Mouse (Mus musculus) embryonic facial prominence, embryonic 10.5 days (tissue): ENCODE measurements around the gene Rtl8a. TPM values are rescaled to one million over a fixed set of nuclear protein-coding genes. Genes with fewer than 3 reads are reported as not detected.
"Not testable (repeated sequence)": the region's sequence is repeated elsewhere in the genome, so short reads cannot be mapped to it uniquely, and the experiment has no call there.

Source experiments
- DNase-seq: peaks from one replicate; pipeline ENCODE4 v3.0.0-alpha.2; 2017; ENCODE audit warnings: low spot score
- H3K27ac ChIP-seq: fragments of 300-500 bp; sonication (generic); replicated peaks from 2 replicates; pipeline ENCODE4 v1.5.1; 2016; ENCODE audit warnings: mild to moderate bottlenecking
- H3K27me3 ChIP-seq: fragments of 300-500 bp; sonication (generic); replicated peaks from 2 replicates; pipeline ENCODE4 v1.6.1; 2016; ENCODE audit warnings: low read depth, mild to moderate bottlenecking; ENCODE audit not compliant: poor library complexity, severe bottlenecking
- H3K36me3 ChIP-seq: fragments of 300-500 bp; sonication (generic); replicated peaks from 2 replicates; pipeline ENCODE4 v1.6.1; 2016; ENCODE audit warnings: mild to moderate bottlenecking, moderate library complexity
- H3K4me1 ChIP-seq: fragments of 300-500 bp; sonication (generic); 2 replicates; pipeline ENCODE4 v1.6.1; 2016
- H3K4me3 ChIP-seq: fragments of 300-500 bp; sonication (generic); 2 replicates; pipeline ENCODE4 v1.5.1; 2016; ENCODE audit warnings: mild to moderate bottlenecking, moderate library complexity
- H3K9me3 ChIP-seq: fragments of 300-500 bp; sonication (generic); 2 replicates; pipeline ENCODE4 v1.6.1; 2016; ENCODE audit warnings: mild to moderate bottlenecking
- WGBS: fragments of 180-500 bp; shearing (Covaris S2); methylation state at CpG from one replicate; pipeline ENCODE4 v1.1.7; 2016; 5-methylcytosine and 5-hydroxymethylcytosine counted together
- polyA plus RNA-seq: library from polyadenylated mRNA; unstranded; fragments of >200 nt; fragmentation: Nextera tagmentation; extraction: Ambion mirVana; gene quantifications from 2 replicates; pipeline ENCODE4 v1.2.1, GENCODE M21; 2016

The Rtl8a gene
- polyA plus RNA-seq, 1 experiment from 2014 or later = 50.6 TPM

- not testable (repeated sequence) for H3K27ac ChIP-seq, H3K36me3 ChIP-seq, DNase-seq, H3K4me3 ChIP-seq, H3K27me3 ChIP-seq, H3K4me1 ChIP-seq, H3K9me3 ChIP-seq
Observed at GRCm38 (mm10) chrX:53611395-53611794, 32.1 kb downstream of the Rtl8a start.

GRCm38 (mm10) chrX:53610571-53610970 lies 32.9 kb downstream of the Rtl8a start:
- 0 out of 2 replicates have a peak, but pooled peaks cover 5% of the 10 kb centered on the region for H3K4me1 ChIP-seq
- DNase-seq = peak; percentile 41
- H3K27ac ChIP-seq = no peak overlapping the region
- no peaks in the 10 kb centered on the region for H3K27me3 ChIP-seq
- H3K4me3 ChIP-seq = no peak overlapping the region
- no peaks in the 10 kb centered on the region for H3K9me3 ChIP-seq
- no peaks in the 10 kb centered on the region for H3K36me3 ChIP-seq
- 6% methylated on average over 3 of the region's 3 CpGs for WGBS

- not testable (repeated sequence) for DNase-seq, H3K27me3 ChIP-seq, H3K4me1 ChIP-seq, H3K36me3 ChIP-seq, H3K9me3 ChIP-seq
- Histone ChIP-seq H3K4me3 (peak within 1 kb of the TSS; percentile 54), H3K27ac (peak within 1 kb of the TSS; percentile 71)
- WGBS = 77% methylated on average over 3 of the region's 4 CpGs
Observed at GRCm38 (mm10) chrX:53608879-53609278, 34.6 kb downstream of the Rtl8a start, which contains the start of gene Gm14597. Gm14597 (minus strand) TSS chrX:53608979.

- Histone ChIP-seq H3K27me3 (no peaks in the 10 kb centered on the region), H3K36me3 (no peaks in the 10 kb centered on the region), H3K4me3 (peak overlapping the region; percentile 54), H3K4me1 (0 out of 2 replicates have a peak, but pooled peaks cover 5% of the 10 kb centered on the region), H3K9me3 (no peaks in the 10 kb centered on the region), H3K27ac (peak overlapping the region; percentile 71)
- WGBS = 29% methylated on average over 18 of the region's 18 CpGs
- peak; percentile 9 for DNase-seq
Observed at GRCm38 (mm10) chrX:53608122-53608813, 35.2 kb downstream of the Rtl8a start.

GRCm38 (mm10) chrX:53607242-53608121 lies 36.0 kb downstream of the Rtl8a start, which contains the start of gene Rtl8c:
Rtl8c (plus strand) TSS chrX:53608032.
- peak within 1 kb of the TSS; percentile 54 for H3K4me3 ChIP-seq
- DNase-seq = peak; percentile 70
- peak within 1 kb of the TSS; percentile 71 for H3K27ac ChIP-seq

GRCm38 (mm10) chrX:53606176-53606575 lies 37.3 kb downstream of the Rtl8a start:
- not testable (repeated sequence) for H3K36me3 ChIP-seq, H3K4me1 ChIP-seq, H3K27me3 ChIP-seq, DNase-seq, H3K4me3 ChIP-seq, H3K27ac ChIP-seq, H3K9me3 ChIP-seq
- 32% methylated on average over 1 of the region's 1 CpGs for WGBS

More at GRCm38 (mm10) chrX:53607242-53608121, 36.0 kb downstream of the Rtl8a start, which contains the start of gene Rtl8c:
- 27% methylated on average over 20 of the region's 20 CpGs for WGBS
- Histone ChIP-seq H3K4me1 (0 out of 2 replicates have a peak, but pooled peaks cover 5% of the 10 kb centered on the region), H3K9me3 (no peaks in the 10 kb centered on the region), H3K36me3 (no peaks in the 10 kb centered on the region), H3K27me3 (no peaks in the 10 kb centered on the region)

GRCm38 (mm10) chrX:53599993-53600392 lies 43.5 kb downstream of the Rtl8a start:
- WGBS = 52% methylated on average over 2 of the region's 2 CpGs

More at GRCm38 (mm10) chrX:53599993-53600392, 43.5 kb downstream of the Rtl8a start:
- not testable (repeated sequence) for H3K27me3 ChIP-seq, DNase-seq, H3K9me3 ChIP-seq, H3K27ac ChIP-seq, H3K4me1 ChIP-seq, H3K36me3 ChIP-seq, H3K4me3 ChIP-seq

Other genes starting within 250 kb of the Rtl8a start
- not detected in 2 replicates for gene Etd, start 208.8 kb downstream of the Rtl8a start, polyA plus RNA-seq
- gene Rtl8c, start 35.6 kb downstream of the Rtl8a start, polyA plus RNA-seq = 25.0 and 26.3 TPM in 2 replicates
- not detected in 2 replicates for gene Gm14597, start 34.7 kb downstream of the Rtl8a start, polyA plus RNA-seq
- 46.4 and 47.1 TPM in 2 replicates for gene Rtl8b, start 26.7 kb upstream of the Rtl8a start, polyA plus RNA-seq
- 0.20 and 0.58 TPM in 2 replicates for gene 4930502E18Rik, start 81.1 kb upstream of the Rtl8a start, polyA plus RNA-seq
- gene 1700013H16Rik, start 114.1 kb upstream of the Rtl8a start, polyA plus RNA-seq = not detected in 2 replicates
- gene Zfp36l3, start 132.7 kb upstream of the Rtl8a start, polyA plus RNA-seq = not detected in 2 replicates
- 0.50 and 0.73 TPM in 2 replicates for gene Xlr, start 154.0 kb upstream of the Rtl8a start, polyA plus RNA-seq